Mouse (Mus musculus): ENCODE measurements around the gene Gphn. TPM values are rescaled to one million over a fixed set of nuclear protein-coding genes. Genes with fewer than 3 reads are reported as not detected.
A peak's percentile ranks its signal among the peaks of the same experiment; 100 is the strongest.

The Gphn gene
- polyA plus RNA-seq, 1 experiment from 2014 or later = 19.3 TPM

DNA sequence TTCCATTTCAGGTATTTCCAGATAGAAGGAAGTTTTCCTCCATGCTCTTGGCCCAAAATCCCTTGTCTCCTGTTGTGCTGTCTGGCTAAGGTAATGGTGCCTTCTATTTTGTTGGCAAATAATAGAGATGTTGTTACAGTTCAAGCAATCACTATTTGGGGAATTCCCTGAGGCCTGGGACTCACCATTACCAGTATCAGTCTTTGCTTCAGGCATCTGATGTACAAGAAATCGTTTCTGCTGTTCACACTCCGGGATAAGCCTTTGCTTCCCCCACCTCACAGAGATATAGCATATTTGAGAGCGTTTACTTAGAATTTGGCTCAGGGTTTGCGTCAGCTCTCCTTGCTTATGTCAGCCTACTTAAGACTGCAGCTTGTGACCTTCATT, 19.6 kb upstream of the Gphn start:
- Histone ChIP-seq H3K9me3 (replicated peaks; ENCODE audit: low read length) (no peaks in the 10 kb centered on the region), H3K9ac (ENCODE audit: low read depth, low read length) (no peak overlapping the region), H3K4me2 (ENCODE audit: low read length) (no peak overlapping the region), H3K4me3 (replicated peaks; ENCODE audit: low read depth, low read length) (no peak overlapping the region), H3K27ac (no peak overlapping the region), H3K36me3 (ENCODE audit: insufficient read depth, low read length) (no peaks in the 10 kb centered on the region), H3K4me1 (replicated peaks; ENCODE audit: insufficient read depth, low read length) (no peaks in the 10 kb centered on the region), H3K27me3 (ENCODE audit: insufficient read depth, low read length) (no peaks in the 10 kb centered on the region)
- 80% methylated on average over 4 of the region's 4 CpGs for WGBS
- ATAC-seq (replicated peaks; ENCODE audit: low FRiP score, low read depth) = no peak
- DNase-seq (ENCODE audit: low spot score) = no peak
- no peak for TF ChIP-seq CTCF (IDR thresholded peaks at IDR 0.05; ENCODE audit: low read depth)

DNA sequence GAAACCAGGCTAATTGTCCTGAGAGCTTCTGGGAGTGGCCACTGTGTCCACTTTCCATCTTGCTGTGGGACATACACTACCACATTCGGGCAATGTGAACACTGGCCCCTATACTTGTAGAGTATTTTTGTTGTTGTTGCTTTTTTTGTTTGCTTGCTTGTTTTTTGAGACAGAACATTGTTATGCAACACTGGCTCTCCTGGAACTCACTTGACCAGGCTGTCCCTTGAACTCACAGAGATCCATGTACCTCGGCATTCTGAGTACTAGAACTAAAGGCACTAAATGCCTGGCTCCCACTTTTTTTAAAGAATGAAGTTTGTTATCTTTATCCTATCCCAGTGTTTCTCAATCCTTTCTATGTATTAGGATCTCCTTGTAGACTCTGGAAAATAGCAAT, 16.3 kb upstream of the Gphn start:
- no peak overlapping the region for H3K27ac ChIP-seq
- no peaks in the 10 kb centered on the region for H3K4me1 ChIP-seq (replicated peaks; ENCODE audit: insufficient read depth, low read length)
- TF ChIP-seq CTCF (IDR thresholded peaks at IDR 0.05; ENCODE audit: low read depth) = no peak
- H3K9ac ChIP-seq (ENCODE audit: low read depth, low read length) = no peak overlapping the region
- 91% methylated on average over 2 of the region's 2 CpGs for WGBS
- H3K4me2 ChIP-seq (ENCODE audit: low read length) = no peak overlapping the region
- H3K9me3 ChIP-seq (replicated peaks; ENCODE audit: low read length) = no peaks in the 10 kb centered on the region
- H3K4me3 ChIP-seq (replicated peaks; ENCODE audit: low read depth, low read length) = no peak overlapping the region
- no peaks in the 10 kb centered on the region for H3K27me3 ChIP-seq (ENCODE audit: insufficient read depth, low read length)
- DNase-seq (ENCODE audit: low spot score) (no peak), ATAC-seq (replicated peaks; ENCODE audit: low FRiP score, low read depth) (no peak)
- H3K36me3 ChIP-seq (ENCODE audit: insufficient read depth, low read length) = no peaks in the 10 kb centered on the region

DNA sequence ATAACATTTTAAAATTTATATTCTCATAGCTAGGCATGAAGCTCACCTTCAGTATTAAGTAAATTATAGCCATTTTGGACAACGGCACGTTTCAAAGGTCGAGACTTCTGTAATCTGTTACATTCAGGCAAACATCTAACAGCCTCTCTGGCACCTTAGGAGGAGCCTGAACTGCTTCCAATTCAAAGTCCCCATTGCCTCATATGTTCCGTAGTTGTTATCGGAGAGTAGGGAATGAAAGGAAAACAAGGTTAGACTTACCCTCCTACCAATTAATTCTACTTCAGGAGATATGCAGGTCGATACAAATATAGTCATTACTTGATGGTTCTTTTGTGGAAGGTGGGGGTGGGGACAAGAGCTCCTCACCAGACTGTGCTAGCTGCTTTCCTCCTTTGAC, 10.7 kb upstream of the Gphn start:
- H3K27me3 ChIP-seq (ENCODE audit: insufficient read depth, low read length) = no peaks in the 10 kb centered on the region
- no peaks in the 10 kb centered on the region for H3K9me3 ChIP-seq (replicated peaks; ENCODE audit: low read length)
- DNase-seq (ENCODE audit: low spot score) (no peak), ATAC-seq (replicated peaks; ENCODE audit: low FRiP score, low read depth) (no peak)
- no peak for TF ChIP-seq CTCF (IDR thresholded peaks at IDR 0.05; ENCODE audit: low read depth)
- no peak overlapping the region for H3K27ac ChIP-seq
- no peaks in the 10 kb centered on the region for H3K4me1 ChIP-seq (replicated peaks; ENCODE audit: insufficient read depth, low read length)
- no peaks in the 10 kb centered on the region for H3K36me3 ChIP-seq (ENCODE audit: insufficient read depth, low read length)
- no peak overlapping the region for H3K4me3 ChIP-seq (replicated peaks; ENCODE audit: low read depth, low read length)
- WGBS = 64% methylated on average over 6 of the region's 6 CpGs
- no peak overlapping the region for H3K4me2 ChIP-seq (ENCODE audit: low read length)
- no peak overlapping the region for H3K9ac ChIP-seq (ENCODE audit: low read depth, low read length)

DNA sequence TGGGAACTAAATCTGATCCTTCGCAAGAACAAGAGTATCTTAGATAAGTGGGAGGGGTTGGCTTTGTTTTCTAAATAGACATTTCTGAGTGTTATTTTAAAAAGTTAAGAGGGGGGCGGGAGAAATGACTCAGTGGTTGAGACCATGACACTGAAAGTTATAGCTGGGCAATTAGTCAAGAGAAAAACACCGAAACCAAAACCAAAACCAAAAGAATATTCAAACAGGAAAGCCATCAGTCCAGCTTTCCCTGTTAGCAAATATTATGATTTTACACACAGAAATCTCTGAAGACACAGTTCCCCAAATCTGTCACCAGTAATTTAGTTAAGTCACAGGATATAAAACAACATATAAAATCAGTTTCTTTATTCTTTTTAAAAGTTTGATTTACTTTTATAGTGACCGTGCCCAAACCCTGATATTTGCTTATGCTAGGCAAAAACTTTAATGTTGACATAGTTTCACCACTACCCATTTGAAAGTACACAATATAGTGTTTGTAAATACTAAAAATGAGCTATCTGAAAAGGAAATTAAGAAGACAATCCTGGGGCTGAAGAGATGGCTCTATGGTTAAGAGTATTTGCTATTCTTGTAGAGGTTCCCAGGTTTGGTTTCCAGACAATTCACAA, 6.9 kb upstream of the Gphn start:
- Histone ChIP-seq H3K27ac (no peak overlapping the region), H3K9me3 (replicated peaks; ENCODE audit: low read length) (no peaks in the 10 kb centered on the region), H3K36me3 (ENCODE audit: insufficient read depth, low read length) (no peaks in the 10 kb centered on the region), H3K27me3 (ENCODE audit: insufficient read depth, low read length) (no peaks in the 10 kb centered on the region), H3K4me2 (ENCODE audit: low read length) (no peak overlapping the region), H3K4me3 (replicated peaks; ENCODE audit: low read depth, low read length) (no peak overlapping the region), H3K4me1 (replicated peaks; ENCODE audit: insufficient read depth, low read length) (no peaks in the 10 kb centered on the region), H3K9ac (ENCODE audit: low read depth, low read length) (no peak overlapping the region)
- DNase-seq (ENCODE audit: low spot score) (no peak), ATAC-seq (replicated peaks; ENCODE audit: low FRiP score, low read depth) (no peak)
- no peak for TF ChIP-seq CTCF (IDR thresholded peaks at IDR 0.05; ENCODE audit: low read depth)
- WGBS = 76% methylated on average over 4 of the region's 4 CpGs

DNA sequence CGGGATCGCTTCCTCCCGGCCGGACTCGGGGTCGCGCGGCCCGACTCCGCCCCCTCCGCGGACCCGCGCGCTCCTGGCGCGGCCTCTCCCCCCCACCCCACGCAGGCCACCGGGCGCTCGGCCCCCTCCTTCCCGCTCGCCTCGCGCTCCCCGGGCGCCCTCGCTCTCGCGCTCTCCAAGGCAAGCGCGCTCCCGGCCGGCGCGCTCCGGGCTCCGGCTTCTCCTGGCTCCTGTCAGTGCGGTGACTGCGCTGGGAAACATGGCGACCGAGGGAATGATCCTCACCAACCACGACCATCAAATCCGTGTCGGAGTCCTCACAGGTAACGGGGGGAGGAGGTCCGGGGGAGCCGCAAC, 318 bp downstream of the Gphn start:
- Histone ChIP-seq H3K9ac (ENCODE audit: low read depth, low read length) (peak overlapping the region; percentile 88), H3K4me1 (replicated peaks; ENCODE audit: insufficient read depth, low read length) (no peaks in the 10 kb centered on the region), H3K4me2 (ENCODE audit: low read length) (peak overlapping the region; percentile 86), H3K9me3 (replicated peaks; ENCODE audit: low read length) (no peaks in the 10 kb centered on the region), H3K4me3 (replicated peaks; ENCODE audit: low read depth, low read length) (peak overlapping the region; percentile 97), H3K27ac (peak overlapping the region; percentile 99), H3K36me3 (ENCODE audit: insufficient read depth, low read length) (no peaks in the 10 kb centered on the region), H3K27me3 (ENCODE audit: insufficient read depth, low read length) (no peaks in the 10 kb centered on the region)
- DNase-seq (ENCODE audit: low spot score) (peak; percentile 94), ATAC-seq (replicated peaks; ENCODE audit: low FRiP score, low read depth) (peak; percentile 89)
- under 1% methylated on average over 44 of the region's 48 CpGs for WGBS
- TF ChIP-seq CTCF (IDR thresholded peaks at IDR 0.05; ENCODE audit: low read depth) = no peak

DNA sequence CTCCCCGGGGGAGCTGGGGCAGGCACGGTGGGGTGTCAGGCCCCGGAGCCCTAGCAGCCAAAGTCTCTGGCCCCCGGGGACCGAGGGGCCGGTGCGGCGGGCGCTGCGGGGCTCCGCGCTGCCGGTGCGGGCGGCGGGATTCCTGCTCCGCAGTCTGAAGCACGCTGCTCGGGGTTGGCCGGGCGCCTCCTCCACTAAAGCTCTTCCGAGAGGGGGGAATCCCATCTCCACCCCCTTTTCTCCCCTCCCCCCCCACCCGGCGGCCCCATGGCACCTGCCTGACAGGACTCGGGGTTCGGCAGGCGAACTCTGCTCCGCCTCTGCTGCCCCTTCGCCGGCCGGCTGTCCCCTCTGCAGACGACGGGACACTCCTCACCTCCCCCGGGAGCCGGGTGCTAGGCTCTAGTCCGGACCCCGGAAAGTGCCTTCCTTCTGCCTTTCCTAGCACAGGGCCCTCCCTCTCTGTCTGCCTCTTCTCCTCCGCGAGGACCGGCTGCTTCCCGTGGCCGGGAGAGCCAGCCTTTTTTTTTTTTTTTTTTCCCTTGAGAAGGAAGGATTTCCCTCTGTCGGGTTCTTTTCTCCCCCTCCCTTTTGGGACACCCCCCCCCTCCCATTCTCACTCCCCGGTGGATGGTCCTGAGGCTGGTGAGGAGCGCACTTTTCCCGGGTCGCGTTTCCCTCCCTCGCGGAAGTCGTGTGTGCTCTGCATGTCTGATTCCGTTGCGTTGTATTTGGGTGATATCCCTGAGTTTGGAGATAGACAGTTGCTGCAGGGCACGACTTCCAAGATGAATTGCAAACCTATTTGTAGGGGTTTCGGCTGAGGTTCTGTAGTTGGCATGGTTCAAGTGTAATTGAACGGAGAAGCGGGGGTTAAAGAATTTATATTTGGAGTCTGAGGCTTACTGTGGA, 1.1 kb downstream of the Gphn start:
- Histone ChIP-seq H3K4me3 (replicated peaks; ENCODE audit: low read depth, low read length) (peak overlapping the region; percentile 97), H3K27ac (peak overlapping the region; percentile 99), H3K36me3 (ENCODE audit: insufficient read depth, low read length) (no peaks in the 10 kb centered on the region), H3K4me1 (replicated peaks; ENCODE audit: insufficient read depth, low read length) (no peaks in the 10 kb centered on the region), H3K9me3 (replicated peaks; ENCODE audit: low read length) (no peaks in the 10 kb centered on the region), H3K27me3 (ENCODE audit: insufficient read depth, low read length) (no peaks in the 10 kb centered on the region), H3K9ac (ENCODE audit: low read depth, low read length) (peak overlapping the region; percentile 88), H3K4me2 (ENCODE audit: low read length) (peak overlapping the region; percentile 86)
- no peak for TF ChIP-seq CTCF (IDR thresholded peaks at IDR 0.05; ENCODE audit: low read depth)
- ATAC-seq (replicated peaks; ENCODE audit: low FRiP score, low read depth) = peak; percentile 11
- peak; percentile 60 for DNase-seq (ENCODE audit: low spot score)
- WGBS = under 1% methylated on average over 53 of the region's 57 CpGs

Measured in kidney, postnatal 0 days (tissue).